Mouse (Mus musculus) kidney, postnatal 0 days (tissue): Measurements from ENCODE around the gene Thap3. TPM values are rescaled to one million over a fixed set of nuclear protein-coding genes. Genes with fewer than 3 reads are reported as not detected.

Experiments
- ATAC-seq: fragments of 200-750 bp; cut with Nextera tagmentation; replicated peaks from 2 replicates; pipeline ENCODE4 v1.8.0; 2017; ENCODE audit warnings: low read depth, moderate number of reproducible peaks, moderate TSS enrichment, moderate library complexity; ENCODE audit not compliant: low FRiP score
- DNase-seq: peaks from one replicate; pipeline ENCODE4 v3.0.0-alpha.2; 2016; ENCODE audit warnings: low spot score
- H3K27ac ChIP-seq: fragments of 300-500 bp; sonication (generic); 2 replicates; pipeline ENCODE4 v1.5.1; 2014; ENCODE audit warnings: mild to moderate bottlenecking
- H3K27me3 ChIP-seq: fragments of 300-500 bp; sonication (generic); 2 replicates; pipeline ENCODE4 v1.6.1; 2014; ENCODE audit warnings: low read length, mixed read lengths; ENCODE audit not compliant: insufficient read depth
- H3K36me3 ChIP-seq: fragments of 300-500 bp; sonication (generic); 2 replicates; pipeline ENCODE4 v1.6.1; 2014; ENCODE audit warnings: low read length, mixed read lengths; ENCODE audit not compliant: insufficient read depth
- H3K4me1 ChIP-seq: fragments of 300-500 bp; sonication (generic); replicated peaks from 2 replicates; pipeline ENCODE4 v1.6.1; 2014; ENCODE audit warnings: antibody characterized with exemption, low read length, mixed read lengths; ENCODE audit not compliant: insufficient read depth
- H3K4me2 ChIP-seq: fragments of 300-500 bp; sonication (generic); 2 replicates; pipeline ENCODE4 v1.6.1; 2014; ENCODE audit warnings: mild to moderate bottlenecking, low read length, moderate library complexity, mixed read lengths
- H3K4me3 ChIP-seq: fragments of 300-500 bp; sonication (generic); replicated peaks from 2 replicates; pipeline ENCODE4 v1.5.1; 2014; ENCODE audit warnings: low read depth, low read length
- H3K9ac ChIP-seq: fragments of 300-500 bp; sonication (generic); 2 replicates; pipeline ENCODE4 v1.6.1; 2014; ENCODE audit warnings: low read depth, low read length
- H3K9me3 ChIP-seq: fragments of 300-500 bp; sonication (generic); replicated peaks from 2 replicates; pipeline ENCODE4 v1.6.1; 2016; ENCODE audit warnings: low read length, inconsistent platforms, mixed read lengths
- CTCF ChIP-seq: IDR thresholded peaks from 2 replicates; pipeline ENCODE4 v1.5.1; 2016; ENCODE audit warnings: antibody characterized with exemption, low read depth, mild to moderate bottlenecking, moderate library complexity
- WGBS: fragments of 180-500 bp; shearing (Covaris S2); extraction: QIAGEN DNeasy Blood & Tissue Kit; methylation state at CpG from one replicate; pipeline ENCODE4 v1.1.7; 2014; 5-methylcytosine and 5-hydroxymethylcytosine counted together
- polyA plus RNA-seq: library from polyadenylated mRNA; unstranded; fragments of >200 nt; fragmentation: Nextera tagmentation; extraction: Ambion mirVana; gene quantifications from 2 replicates; pipeline ENCODE4 v1.2.1, GENCODE M21; 2015

Thap3 gene
- polyA plus RNA-seq, 1 experiment from 2014 or later, result 35.1 TPM

DNA sequence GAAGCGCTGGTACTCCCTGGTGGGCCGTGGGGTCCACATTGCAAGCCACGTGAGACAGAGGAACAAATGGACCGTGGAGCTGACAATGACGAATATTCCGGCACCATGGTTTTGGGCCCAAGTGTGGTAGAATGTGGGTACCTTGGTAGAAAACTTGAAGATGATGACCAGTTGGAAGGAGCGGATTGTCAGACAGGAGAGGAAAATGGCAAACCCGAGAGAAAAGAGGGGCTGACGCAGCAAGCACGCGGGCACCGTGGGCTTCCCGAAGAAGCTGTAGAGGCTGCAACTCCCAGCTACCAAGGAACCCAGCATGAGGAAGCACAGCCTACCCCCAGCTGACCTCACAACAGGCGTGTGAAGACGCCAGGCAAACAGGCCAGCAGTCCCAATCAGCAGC, 39.7 kb upstream of the Thap3 start:
- no peak for TF ChIP-seq CTCF
- Histone ChIP-seq H3K27me3 (no peaks in the 10 kb centered on the region), H3K4me3 (no peak overlapping the region), H3K36me3 (no peaks in the 10 kb centered on the region), H3K4me1 (peaks cover 22% of the 10 kb centered on the region), H3K9ac (peak overlapping the region; percentile 50; the same call in 1 of the 2 replicates), H3K4me2 (peak overlapping the region; percentile 75), H3K9me3 (no peaks in the 10 kb centered on the region), H3K27ac (no peak overlapping the region)
- ATAC-seq (no peak), DNase-seq (no peak)
- 59% methylated on average over 15 of the region's 15 CpGs for WGBS

DNA sequence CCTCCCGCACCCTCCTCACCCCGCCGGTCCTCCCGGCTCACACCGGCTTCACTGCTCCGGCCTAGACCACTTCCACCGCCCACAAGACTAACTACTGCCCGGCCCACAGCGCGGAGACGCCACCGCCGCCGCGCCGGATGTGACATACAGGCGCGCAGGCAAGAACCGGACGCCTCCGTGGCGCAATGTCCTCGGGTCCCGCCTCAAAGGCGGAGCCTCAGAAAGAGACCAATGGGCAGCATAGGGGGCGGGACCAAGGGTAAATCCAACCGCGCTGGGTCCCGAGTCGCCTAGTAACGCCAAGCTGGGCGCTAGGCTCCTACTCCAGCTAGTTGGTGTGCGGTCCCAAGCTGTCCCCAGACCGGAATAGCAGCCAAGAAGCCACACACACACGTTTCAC, 38.7 kb upstream of the Thap3 start, which contains the start of gene Zbtb48:
Zbtb48 (minus strand) TSS at position 148 of the 400 bp plus-strand sequence.
- no peak for TF ChIP-seq CTCF
- Histone ChIP-seq H3K9me3 (no peaks in the 10 kb centered on the region), H3K27ac (peak within 1 kb of the TSS; percentile 76), H3K27me3 (no peaks in the 10 kb centered on the region), H3K9ac (peak within 1 kb of the TSS; percentile 53), H3K36me3 (no peaks in the 10 kb centered on the region), H3K4me2 (peak within 1 kb of the TSS; percentile 75), H3K4me3 (peak within 1 kb of the TSS; percentile 66), H3K4me1 (peaks cover 22% of the 10 kb centered on the region)
- DNase-seq (peak; percentile 99), ATAC-seq (peak; percentile 95)
- under 1% methylated on average over 30 of the region's 35 CpGs for WGBS

DNA sequence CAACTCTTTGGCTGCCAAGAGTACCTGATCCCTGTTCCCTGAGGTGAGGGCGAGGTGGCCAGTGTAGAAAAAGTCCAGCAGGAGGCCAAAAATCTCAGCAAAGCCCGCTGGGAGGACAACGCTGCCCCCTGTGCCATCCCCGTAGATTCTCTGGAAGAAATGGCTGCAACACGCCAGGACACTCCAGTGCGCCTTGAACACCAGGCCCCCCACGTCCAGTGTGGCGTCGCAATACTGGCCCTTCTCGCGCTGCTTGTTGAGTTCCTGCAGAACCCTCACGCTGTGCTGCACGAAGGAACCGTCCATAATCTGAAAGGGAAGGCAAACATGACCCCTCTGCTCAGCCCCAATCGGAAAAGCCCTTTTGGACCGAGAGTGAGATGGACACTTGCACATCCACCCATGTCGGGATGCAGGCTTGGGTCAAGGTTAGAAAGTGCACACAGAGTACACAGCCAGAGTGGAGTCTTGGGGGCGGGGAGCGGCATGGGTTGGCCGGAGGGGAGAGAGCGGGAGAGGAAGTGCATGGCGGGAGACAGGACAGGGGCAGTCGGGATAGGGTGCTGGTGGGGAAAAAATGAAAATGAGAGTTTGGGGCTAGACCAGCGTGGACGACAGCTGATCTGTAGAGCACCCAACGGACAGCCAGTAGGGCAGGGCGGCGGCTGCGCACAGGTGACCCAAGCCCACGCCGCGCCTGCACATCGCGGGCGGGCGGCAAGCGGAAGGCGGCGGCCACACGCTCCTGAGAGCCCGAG, 38.1 kb upstream of the Thap3 start:
- H3K36me3 ChIP-seq, result peaks cover 5% of the 10 kb centered on the region; the same call in 1 of the 2 replicates
- peak overlapping the region; percentile 75 for H3K4me2 ChIP-seq
- TF ChIP-seq CTCF, result peak; percentile 12; the same call in 1 of the 2 replicates
- peak overlapping the region; percentile 76 for H3K27ac ChIP-seq
- H3K9ac ChIP-seq, result peak overlapping the region; percentile 53
- WGBS, result 2% methylated on average over 39 of the region's 41 CpGs
- DNase-seq (peak; percentile 52), ATAC-seq (peak; percentile 62)
- peaks cover 22% of the 10 kb centered on the region for H3K4me1 ChIP-seq
- no peaks in the 10 kb centered on the region for H3K27me3 ChIP-seq
- H3K4me3 ChIP-seq, result peak overlapping the region; percentile 66
- H3K9me3 ChIP-seq, result no peaks in the 10 kb centered on the region

DNA sequence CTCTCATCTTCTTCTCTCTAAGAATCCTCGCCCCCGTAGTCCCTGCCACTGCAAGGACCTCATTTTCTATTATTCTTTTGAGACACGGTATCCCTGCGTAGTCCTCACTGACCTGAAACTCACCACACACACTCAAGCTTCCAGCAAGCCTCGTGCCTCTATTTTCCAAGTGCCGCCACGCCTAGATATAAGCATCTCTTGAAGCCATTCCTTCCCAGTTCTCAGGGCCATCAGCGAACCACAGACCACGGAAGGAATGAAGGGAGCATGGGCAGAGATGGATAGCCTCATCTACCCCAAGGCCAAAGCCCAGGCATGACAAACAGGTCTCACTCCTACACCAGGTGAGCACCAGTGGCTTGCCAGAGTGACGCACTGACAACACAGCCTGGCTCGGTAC, 35.7 kb upstream of the Thap3 start:
- Histone ChIP-seq H3K4me1 (peaks cover 22% of the 10 kb centered on the region), H3K27ac (no peak overlapping the region), H3K9me3 (no peaks in the 10 kb centered on the region), H3K4me3 (no peak overlapping the region), H3K36me3 (peaks cover 29% of the 10 kb centered on the region), H3K9ac (no peak overlapping the region), H3K4me2 (no peak overlapping the region), H3K27me3 (no peaks in the 10 kb centered on the region)
- TF ChIP-seq CTCF, result no peak
- no peak for DNase-seq
- 89% methylated on average over 11 of the region's 11 CpGs for WGBS
- ATAC-seq, result no peak

DNA sequence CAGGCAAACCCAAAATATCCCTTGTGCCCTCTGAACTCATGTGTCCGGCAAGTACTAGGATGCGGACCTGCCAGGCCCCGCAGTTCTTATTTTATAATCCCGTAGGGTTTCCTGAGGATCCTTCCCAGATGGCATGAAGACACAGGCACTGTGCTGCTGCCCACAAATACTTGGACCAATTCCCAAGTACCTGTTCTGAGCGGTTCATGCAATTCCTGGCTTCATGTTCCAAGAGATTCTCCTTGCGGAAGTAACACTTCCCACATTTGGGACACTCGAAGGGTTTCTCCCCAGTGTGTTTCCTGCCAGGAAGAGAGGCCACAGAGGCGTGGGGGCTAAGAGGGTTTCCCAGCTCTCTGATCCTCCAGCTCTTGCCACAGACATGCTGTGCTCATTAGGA, 33.7 kb upstream of the Thap3 start:
- Histone ChIP-seq H3K4me3 (no peak overlapping the region), H3K9me3 (no peaks in the 10 kb centered on the region), H3K27me3 (no peaks in the 10 kb centered on the region), H3K27ac (no peak overlapping the region), H3K4me2 (no peak overlapping the region), H3K36me3 (peaks cover 33% of the 10 kb centered on the region), H3K4me1 (peaks cover 16% of the 10 kb centered on the region), H3K9ac (no peak overlapping the region)
- 79% methylated on average over 8 of the region's 8 CpGs for WGBS
- DNase-seq, result no peak
- ATAC-seq, result no peak
- TF ChIP-seq CTCF, result no peak

DNA sequence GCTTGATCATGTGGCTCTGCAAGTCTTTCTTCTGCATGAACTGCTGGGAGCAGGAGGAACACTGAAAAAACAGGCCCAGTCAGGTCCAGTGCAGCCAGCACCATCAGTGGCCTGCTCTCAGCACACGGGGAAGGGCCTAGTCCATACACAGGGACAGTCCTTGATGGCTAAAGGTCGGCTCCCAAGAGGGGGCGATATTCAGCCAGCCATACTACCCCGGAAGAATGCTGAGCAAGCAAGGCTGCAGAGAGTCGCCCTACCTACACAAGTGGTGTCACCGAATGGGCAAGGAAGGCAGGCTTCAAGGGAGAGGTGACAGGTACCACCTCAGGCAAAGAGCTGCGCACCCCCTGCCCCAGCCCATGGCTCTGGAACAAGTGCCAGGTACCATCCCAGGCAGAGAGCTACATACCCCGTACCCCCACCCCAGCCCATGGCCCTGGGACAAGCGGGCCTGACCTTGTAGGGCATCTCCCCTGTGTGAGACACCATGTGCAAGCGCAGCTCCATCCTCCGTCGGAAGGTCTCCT, 32.8 kb upstream of the Thap3 start:
- Histone ChIP-seq H3K36me3 (peaks cover 33% of the 10 kb centered on the region), H3K4me1 (peaks cover 14% of the 10 kb centered on the region), H3K9me3 (no peaks in the 10 kb centered on the region), H3K4me2 (no peak overlapping the region), H3K4me3 (no peak overlapping the region), H3K27me3 (no peaks in the 10 kb centered on the region), H3K27ac (no peak overlapping the region), H3K9ac (no peak overlapping the region)
- WGBS, result 78% methylated on average over 12 of the region's 12 CpGs
- no peak for TF ChIP-seq CTCF
- no peak for ATAC-seq
- no peak for DNase-seq
